Mouse (Mus musculus) ovary, postnatal 36 days (tissue): ENCODE measurements around the gene Pcnx2.

ENCODE experiments used
- DNase-seq: peaks from one replicate; pipeline ENCODE4 v3.0.0; 2022; ENCODE audit warnings: low spot score, mixed read lengths

The Pcnx2 gene

DNA sequence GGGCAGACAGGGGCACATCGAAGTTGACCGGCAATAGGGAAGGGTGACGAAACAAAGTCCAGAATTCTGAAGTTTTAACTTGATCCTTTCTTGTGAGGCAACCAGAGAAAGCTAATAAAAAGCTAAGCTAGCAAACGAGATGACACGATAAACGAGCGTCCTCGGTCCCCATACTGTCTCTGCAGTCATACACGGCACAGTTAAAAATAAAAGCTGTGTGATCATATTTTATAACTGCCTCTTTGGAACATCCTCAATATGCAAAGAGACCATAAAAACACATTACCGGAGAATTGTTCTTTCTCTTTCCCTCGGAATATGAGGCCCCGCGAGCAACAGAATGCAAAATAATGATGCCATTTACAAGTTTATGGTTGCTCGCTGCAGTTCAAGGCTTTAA, 76.1 kb downstream of the Pcnx2 start:
- DNase-seq = no peak

GRCm38 (mm10) chr8:125819797-125820196, 78.3 kb downstream of the Pcnx2 start:
- no peak for DNase-seq

- DNase-seq = no peak
Observed at GRCm38 (mm10) chr8:125818796-125819195, 79.3 kb downstream of the Pcnx2 start.

DNA sequence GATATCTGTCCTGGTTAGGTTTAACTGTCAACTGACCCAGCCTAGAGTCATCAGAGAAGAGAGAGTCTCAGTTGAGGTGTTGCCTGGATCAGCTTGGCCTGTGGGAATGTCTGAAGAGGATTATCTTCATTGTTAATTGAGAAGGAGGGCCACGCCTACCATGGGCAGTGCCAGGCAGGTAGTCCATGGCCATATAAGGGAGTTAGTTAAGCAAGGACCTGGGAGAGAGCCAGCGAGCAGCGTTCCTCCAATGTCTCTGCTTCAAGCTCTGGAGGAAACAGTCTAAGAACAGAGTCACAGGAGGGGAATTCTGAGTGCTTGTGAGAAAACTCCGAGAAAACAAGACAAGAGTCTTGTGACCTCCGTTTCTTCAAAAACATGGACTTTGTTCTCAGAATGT, 81.4 kb downstream of the Pcnx2 start:
- DNase-seq = no peak

DNA sequence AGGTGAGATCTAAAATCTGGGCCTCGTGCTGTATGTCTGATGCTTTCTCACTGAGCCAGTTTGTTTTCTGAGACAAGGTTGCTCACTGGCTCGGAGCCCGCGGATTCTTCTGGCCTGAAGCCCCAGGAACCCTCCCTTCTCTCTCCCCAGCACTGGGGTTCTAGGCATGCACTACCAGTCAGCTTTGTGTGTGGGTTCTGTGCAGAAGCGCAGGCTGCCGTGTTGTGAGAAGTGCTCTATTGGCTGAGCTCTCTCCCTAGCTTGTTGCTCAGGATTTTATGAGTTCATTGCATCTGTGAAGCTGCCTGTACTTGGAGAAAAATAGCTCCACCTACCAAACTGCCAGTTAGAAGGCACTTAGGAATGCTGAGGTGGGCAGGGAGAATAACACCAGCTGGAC, 89.3 kb downstream of the Pcnx2 start:
- peak; percentile 23 for DNase-seq

DNA sequence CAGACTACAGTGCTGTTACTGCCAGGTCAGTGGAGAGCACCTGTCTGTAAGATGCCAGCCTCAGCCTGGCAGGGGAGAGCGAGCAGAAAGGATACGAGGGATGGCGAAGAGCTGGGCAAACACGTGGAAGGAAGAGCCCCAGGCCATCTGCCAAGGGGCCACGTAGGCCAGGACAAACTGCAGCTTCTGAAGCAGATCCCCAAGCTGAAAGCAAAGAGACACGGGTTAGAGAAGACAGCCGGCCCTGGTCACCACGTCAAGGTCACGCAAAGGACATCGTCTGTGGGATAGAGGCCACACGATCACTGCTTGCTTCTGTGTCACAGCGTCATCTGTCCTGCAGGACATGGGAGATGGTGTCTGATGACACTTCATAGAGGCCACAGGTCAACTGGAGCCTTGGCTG, 90.2 kb downstream of the Pcnx2 start:
- DNase-seq = no peak

DNA sequence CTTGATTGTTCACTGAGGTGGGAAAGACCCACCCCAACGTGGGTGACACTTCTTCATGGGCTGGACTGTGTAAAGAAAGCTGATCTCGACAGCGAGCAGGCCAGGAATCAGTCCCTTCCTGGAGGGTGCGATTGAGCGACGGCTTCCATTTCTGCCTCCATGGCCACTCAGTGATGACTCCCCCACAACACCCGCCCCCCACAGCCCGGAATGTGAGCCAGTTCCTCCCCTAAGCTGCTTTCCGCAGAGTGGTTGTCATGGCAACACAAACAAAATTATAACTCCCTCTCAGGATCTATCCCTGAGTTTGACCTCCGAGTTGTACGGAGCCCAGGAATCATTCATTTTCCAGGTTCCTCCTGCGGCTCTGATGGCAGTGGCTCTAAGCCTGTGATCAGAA, 91.7 kb downstream of the Pcnx2 start:
- peak; percentile 22 for DNase-seq

DNA sequence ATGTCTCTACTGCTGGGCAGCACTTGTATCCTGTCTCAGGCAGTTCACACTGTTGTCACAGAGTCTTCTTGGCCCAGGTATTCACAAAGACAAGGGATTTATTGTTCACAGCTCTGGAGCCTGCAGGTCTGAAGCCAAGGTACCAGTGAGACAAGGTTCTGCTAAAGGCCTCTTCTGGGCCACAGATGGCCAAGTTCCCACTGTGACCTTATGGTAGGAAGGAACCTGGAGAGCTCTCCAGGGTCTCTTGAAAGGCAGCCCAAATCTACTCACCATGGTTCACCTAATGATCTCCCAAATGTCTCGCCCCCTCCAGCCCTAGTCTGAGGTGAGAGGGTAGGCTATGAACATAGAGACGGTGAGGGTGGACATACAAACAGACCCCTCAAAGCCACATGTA, 101.1 kb downstream of the Pcnx2 start:
- DNase-seq = no peak

GRCm38 (mm10) chr8:125795341-125795740, 102.8 kb downstream of the Pcnx2 start:
- DNase-seq = no peak

DNA sequence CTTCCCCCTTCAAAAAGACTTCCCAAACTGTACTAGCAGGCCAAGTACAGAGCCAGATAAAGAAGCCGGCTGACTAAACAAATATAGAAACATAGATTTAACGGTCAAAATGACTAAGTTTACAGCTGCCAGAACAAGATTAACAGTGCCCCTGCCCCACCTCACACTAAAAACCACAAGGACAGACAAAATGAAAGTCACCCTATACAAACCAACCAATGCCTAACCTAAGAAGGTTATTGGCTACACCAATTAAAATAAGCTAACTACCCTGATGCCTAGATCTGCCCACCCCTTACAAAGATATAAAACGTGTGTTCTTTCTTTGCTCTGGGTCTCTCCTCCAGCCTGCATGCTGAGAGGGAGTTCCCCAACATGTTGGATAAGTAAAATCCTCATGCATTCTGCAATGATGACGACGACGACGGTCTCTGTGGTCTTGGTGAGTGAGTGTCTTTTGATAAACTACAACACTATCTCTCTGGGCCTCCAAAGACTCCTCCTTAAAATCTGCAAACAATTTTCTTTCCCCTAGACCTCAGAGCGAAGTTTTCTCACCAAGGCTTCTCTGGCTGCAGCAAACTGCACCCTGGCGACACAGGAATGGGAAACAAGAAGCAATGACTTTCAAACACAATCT, 105.2 kb downstream of the Pcnx2 start:
- no peak for DNase-seq

DNA sequence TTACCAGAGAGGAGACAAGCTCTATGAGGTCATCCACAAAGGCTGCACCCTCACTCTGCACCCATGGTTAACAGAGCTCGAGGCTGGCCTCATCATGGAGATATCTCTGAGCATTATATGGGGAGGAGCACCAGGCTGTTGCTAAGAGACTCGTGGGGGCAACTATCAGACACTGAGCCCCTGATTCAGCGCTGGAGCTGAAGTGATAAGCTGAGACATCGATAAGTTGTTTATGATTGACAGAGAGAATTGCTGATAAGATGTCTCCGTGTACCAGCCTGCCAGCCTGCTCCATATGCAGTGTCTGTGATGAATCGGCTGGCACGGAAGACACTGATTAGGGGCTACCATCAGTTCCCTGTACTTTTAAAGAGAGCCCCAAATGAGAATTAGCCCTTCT, 111.2 kb downstream of the Pcnx2 start:
- DNase-seq = no peak

DNA sequence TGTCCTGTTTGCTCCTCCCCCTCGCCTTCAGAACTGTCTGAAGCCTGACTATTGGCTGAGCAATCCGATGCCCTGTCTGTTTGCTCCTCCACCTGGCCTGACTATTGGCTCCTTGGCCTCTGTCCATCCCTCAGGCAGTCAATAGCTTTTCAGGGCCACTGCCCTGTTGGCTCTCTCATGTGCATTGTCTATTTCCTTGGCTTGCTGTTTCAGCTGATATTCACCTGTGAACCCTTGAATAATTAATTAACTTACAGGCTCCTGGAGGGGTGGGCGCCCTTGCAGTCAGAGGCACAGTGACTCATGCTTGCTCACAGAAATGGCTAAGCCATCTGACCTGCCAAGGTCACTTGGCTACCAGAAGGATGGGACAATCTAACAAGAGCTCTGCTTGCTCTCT, 116.0 kb downstream of the Pcnx2 start:
- DNase-seq = no peak

- no peak for DNase-seq
Observed at GRCm38 (mm10) chr8:125779656-125780055, 118.5 kb downstream of the Pcnx2 start.

- no peak for DNase-seq
Observed at GRCm38 (mm10) chr8:125778919-125779318, 119.2 kb downstream of the Pcnx2 start.

GRCm38 (mm10) chr8:125777478-125778164, 120.5 kb downstream of the Pcnx2 start:
- no peak for DNase-seq

GRCm38 (mm10) chr8:125776800-125777199, 121.3 kb downstream of the Pcnx2 start:
- peak; percentile 14 for DNase-seq

- no peak for DNase-seq
Observed at GRCm38 (mm10) chr8:125776314-125776713, 121.8 kb downstream of the Pcnx2 start.

GRCm38 (mm10) chr8:125775031-125775430, 123.1 kb downstream of the Pcnx2 start:
- no peak for DNase-seq

DNA sequence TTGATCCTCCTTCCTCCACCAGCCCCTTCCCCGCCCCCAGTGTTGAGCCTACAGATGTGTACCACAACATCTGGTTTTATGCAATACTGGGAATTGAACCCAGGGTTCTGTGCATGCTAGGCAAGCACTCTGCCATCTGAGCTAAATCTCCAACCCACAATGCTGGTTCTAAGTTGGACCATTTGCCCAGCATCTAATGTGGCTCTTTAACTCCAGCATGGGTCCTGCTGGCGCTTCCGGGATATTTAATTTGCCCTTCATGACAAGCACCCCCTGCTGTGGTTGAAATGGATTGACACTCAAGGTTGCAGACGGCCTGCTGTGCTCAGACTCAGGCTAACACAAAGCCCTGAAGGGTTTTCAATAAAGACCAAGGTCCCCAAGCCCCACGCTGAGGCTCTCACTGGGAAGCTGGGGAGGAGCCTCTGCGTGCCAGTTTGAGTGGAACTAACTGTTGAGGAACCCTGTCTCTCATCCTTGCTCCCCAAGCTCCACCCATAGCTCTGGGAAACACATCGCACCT, 124.8 kb downstream of the Pcnx2 start:
- DNase-seq = no peak

DNA sequence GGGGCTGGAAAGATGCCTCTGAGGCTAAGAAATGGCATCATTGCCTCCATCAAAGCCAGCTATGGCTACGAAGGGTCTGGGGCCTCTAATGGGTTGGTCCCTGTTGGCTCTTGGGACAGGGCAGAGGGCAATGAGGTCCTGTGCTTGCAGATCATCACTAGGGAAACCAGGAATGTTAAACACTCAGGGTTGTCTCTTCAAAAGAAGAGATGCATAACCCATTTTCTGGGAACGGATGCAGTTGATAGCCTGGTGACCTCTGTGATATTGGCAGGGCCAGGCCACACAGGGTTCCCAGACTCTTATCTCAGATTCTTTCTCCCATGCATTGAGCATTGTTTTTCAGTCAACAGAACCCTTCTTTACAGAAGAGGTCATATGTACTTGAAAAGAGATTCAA, 125.8 kb downstream of the Pcnx2 start:
- DNase-seq = no peak

- DNase-seq = no peak
Observed at GRCm38 (mm10) chr8:125768079-125768478, 130.0 kb downstream of the Pcnx2 start.

GRCm38 (mm10) chr8:125763066-125763786, 134.9 kb downstream of the Pcnx2 start:
- no peak for DNase-seq

GRCm38 (mm10) chr8:125759022-125759421, 139.1 kb downstream of the Pcnx2 start:
- peak; percentile 39 for DNase-seq
